Mouse (Mus musculus) CD4-positive helper T cell, adult 2 months (primary cell): Measurements from ENCODE around the gene Itprid2.
"Not testable (repeated sequence)": the region's sequence is repeated elsewhere in the genome, so short reads cannot be mapped to it uniquely, and the experiment has no call there.

Experiments used
- DNase-seq: peaks from one replicate; pipeline ENCODE4 v3.0.0-alpha.2; 2012; ENCODE audit warnings: low read depth, missing footprints, low spot score

Gene Itprid2

GRCm38 (mm10) chr2:79634528-79635400 is at the start of gene Itprid2:
Itprid2 (plus strand) TSS chr2:79635352.
- peak; percentile 98 for DNase-seq

- DNase-seq, result no peak
Measured at GRCm38 (mm10) chr2:79596177-79596576, 39.0 kb upstream of the Itprid2 start.

GRCm38 (mm10) chr2:79597090-79597489 is 38.1 kb upstream of the Itprid2 start:
- DNase-seq, result no peak

GRCm38 (mm10) chr2:79601109-79601508 is 34.0 kb upstream of the Itprid2 start:
- DNase-seq, result not testable (repeated sequence)

GRCm38 (mm10) chr2:79601691-79602116 is 33.4 kb upstream of the Itprid2 start:
- no peak for DNase-seq

GRCm38 (mm10) chr2:79602306-79602705 is 32.8 kb upstream of the Itprid2 start:
- DNase-seq, result no peak

- no peak for DNase-seq
Measured at GRCm38 (mm10) chr2:79603363-79603762, 31.8 kb upstream of the Itprid2 start.

GRCm38 (mm10) chr2:79606033-79606432 is 29.1 kb upstream of the Itprid2 start:
- DNase-seq, result no peak

- no peak for DNase-seq
Measured at GRCm38 (mm10) chr2:79607181-79607580, 28.0 kb upstream of the Itprid2 start.

- DNase-seq, result no peak
Measured at GRCm38 (mm10) chr2:79608301-79609074, 26.7 kb upstream of the Itprid2 start.

GRCm38 (mm10) chr2:79610894-79611293 is 24.3 kb upstream of the Itprid2 start:
- no peak for DNase-seq

GRCm38 (mm10) chr2:79618145-79618544 is 17.0 kb upstream of the Itprid2 start:
- no peak for DNase-seq

- DNase-seq, result no peak
Measured at GRCm38 (mm10) chr2:79618614-79619568, 16.3 kb upstream of the Itprid2 start.

- DNase-seq, result no peak
Measured at GRCm38 (mm10) chr2:79623256-79623655, 11.9 kb upstream of the Itprid2 start.

- DNase-seq, result no peak
Measured at GRCm38 (mm10) chr2:79627624-79628023, 7.5 kb upstream of the Itprid2 start.

- DNase-seq, result no peak
Measured at GRCm38 (mm10) chr2:79630231-79630630, 4.9 kb upstream of the Itprid2 start.

GRCm38 (mm10) chr2:79635426-79636291 is 507 bp downstream of the Itprid2 start:
- no peak for DNase-seq

- no peak for DNase-seq
Measured at GRCm38 (mm10) chr2:79638924-79639323, 3.8 kb downstream of the Itprid2 start.

- DNase-seq, result peak; percentile 63
Measured at GRCm38 (mm10) chr2:79646237-79646688, 11.1 kb downstream of the Itprid2 start.

GRCm38 (mm10) chr2:79647094-79647493 is 11.9 kb downstream of the Itprid2 start:
- DNase-seq, result no peak
